Mouse (Mus musculus) spleen, postnatal 10 days (tissue): ENCODE data around the gene Kif5a.
A peak's percentile ranks its signal among the peaks of the same experiment; 100 is the strongest.
"Not testable (repeated sequence)": the region's sequence is repeated elsewhere in the genome, so short reads cannot be mapped to it uniquely, and the experiment has no call there.

Experiments
- DNase-seq, 2 experiments: peaks; one replicate each; pipeline ENCODE4 v3.0.0; 2021 to 2022; ENCODE audit warnings: low spot score in 2 of 2

The Kif5a gene

GRCm38 (mm10) chr10:127193011-127193410, 70.1 kb downstream of the Kif5a start:
- no peak for DNase-seq

- not testable (repeated sequence) for DNase-seq
Observed at GRCm38 (mm10) chr10:127192057-127192328, 71.2 kb downstream of the Kif5a start.

- no peak for DNase-seq
Observed at GRCm38 (mm10) chr10:127191191-127192056, 71.7 kb downstream of the Kif5a start.

- DNase-seq: no peak
Observed at GRCm38 (mm10) chr10:127190398-127191190, 72.6 kb downstream of the Kif5a start.

- peak in 1 of 2 experiments; percentile 46 for DNase-seq
Observed at GRCm38 (mm10) chr10:127189651-127190381, 73.3 kb downstream of the Kif5a start, which contains the start of gene Arhgef25. Gene Arhgef25 (minus strand): TSS chr10:127190083.

GRCm38 (mm10) chr10:127189116-127189650, 74.0 kb downstream of the Kif5a start:
- peak; percentile 62 to 68 for DNase-seq

- peak; percentile 41 to 52 for DNase-seq
Observed at GRCm38 (mm10) chr10:127188465-127189115, 74.6 kb downstream of the Kif5a start.

GRCm38 (mm10) chr10:127188079-127188453, 75.1 kb downstream of the Kif5a start:
- no peak for DNase-seq

- no peak for DNase-seq
Observed at GRCm38 (mm10) chr10:127187371-127188078, 75.6 kb downstream of the Kif5a start.

- DNase-seq: no peak
Observed at GRCm38 (mm10) chr10:127186451-127186850, 76.7 kb downstream of the Kif5a start.

GRCm38 (mm10) chr10:127185506-127185905, 77.6 kb downstream of the Kif5a start:
- no peak for DNase-seq

GRCm38 (mm10) chr10:127185101-127185500, 78.0 kb downstream of the Kif5a start:
- DNase-seq: no peak

GRCm38 (mm10) chr10:127183759-127184158, 79.4 kb downstream of the Kif5a start:
- peak in 1 of 2 experiments; percentile 33 for DNase-seq

- DNase-seq: no peak
Observed at GRCm38 (mm10) chr10:127182624-127183023, 80.5 kb downstream of the Kif5a start.

GRCm38 (mm10) chr10:127181566-127181965, 81.6 kb downstream of the Kif5a start:
- DNase-seq: no peak

- no peak for DNase-seq
Observed at GRCm38 (mm10) chr10:127180695-127181047, 82.5 kb downstream of the Kif5a start.

- DNase-seq: no peak
Observed at GRCm38 (mm10) chr10:127179871-127180694, 83.1 kb downstream of the Kif5a start, which contains the start of gene Slc26a10. Gene Slc26a10 (minus strand): TSS chr10:127180645.

GRCm38 (mm10) chr10:127178286-127179027, 84.7 kb downstream of the Kif5a start:
- peak in 1 of 2 experiments; percentile 32 for DNase-seq

GRCm38 (mm10) chr10:127177719-127178118, 85.4 kb downstream of the Kif5a start:
- peak; percentile 57 to 77 for DNase-seq
